Mouse (Mus musculus): ENCODE measurements around the gene Gm27021.

DNA sequence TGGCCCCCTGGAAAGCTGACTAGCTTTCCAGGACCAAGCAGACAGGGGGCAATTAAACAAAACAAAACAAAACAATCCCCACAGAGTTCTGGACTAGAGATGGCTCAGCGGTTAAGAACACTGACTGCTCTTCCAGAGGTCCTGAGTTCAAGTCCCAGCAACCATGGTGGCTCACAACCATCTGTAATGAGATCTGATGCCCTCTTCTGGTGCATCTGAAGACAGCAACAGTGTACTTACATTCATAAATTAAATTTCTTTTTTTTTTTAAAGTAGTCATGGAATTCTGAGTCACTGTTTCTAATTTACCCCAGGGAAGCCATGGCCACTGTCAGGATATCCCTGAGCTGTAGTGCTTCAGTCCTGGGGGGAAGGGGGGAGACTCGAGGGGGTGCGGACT, 53.4 kb downstream of the Gm27021 start:
- TF ChIP-seq POLR2A (IDR thresholded peaks at IDR 0.05; ENCODE audit: control insufficient read depth, low read depth, low read length), result no peak
- TF ChIP-seq CTCF (IDR thresholded peaks at IDR 0.05; ENCODE audit: control insufficient read depth, insufficient read depth, insufficient replicate concordance, low read depth, low read length), result no peak
